Mouse (Mus musculus): ENCODE measurements at regions not wholly inside any gene's neighbourhood (a gene's known extent, or its start where the extent isn't known, plus 50 kb on each side); places are given as distances from the start of the nearest gene placed in this dataset.
"Not testable (repeated sequence)": the region's sequence is repeated elsewhere in the genome, so short reads cannot be mapped to it uniquely, and the experiment has no call there.

DNA sequence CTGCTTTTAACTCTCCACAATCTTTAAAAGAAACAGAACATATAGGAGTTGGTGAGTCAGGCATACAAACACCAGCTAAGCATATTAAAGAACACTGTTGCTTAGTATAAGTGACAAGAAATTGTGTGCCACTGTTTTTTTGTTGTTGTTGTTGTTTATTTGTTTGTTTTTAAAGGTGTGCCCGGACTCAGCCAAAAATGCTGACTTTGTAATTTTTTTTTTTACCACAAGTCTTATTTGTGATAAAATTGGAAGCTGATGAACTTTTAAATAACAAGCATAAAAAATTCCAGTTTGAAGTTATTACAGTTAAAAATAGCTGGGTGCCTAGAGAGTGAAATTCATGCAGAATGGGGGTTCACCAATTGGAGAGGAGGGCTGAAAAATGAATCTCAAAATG is 363.0 kb upstream of the Zic4 start:
- intact Hi-C loops (cut with DNase I) = no loop called here
- no peak for DNase-seq

DNA sequence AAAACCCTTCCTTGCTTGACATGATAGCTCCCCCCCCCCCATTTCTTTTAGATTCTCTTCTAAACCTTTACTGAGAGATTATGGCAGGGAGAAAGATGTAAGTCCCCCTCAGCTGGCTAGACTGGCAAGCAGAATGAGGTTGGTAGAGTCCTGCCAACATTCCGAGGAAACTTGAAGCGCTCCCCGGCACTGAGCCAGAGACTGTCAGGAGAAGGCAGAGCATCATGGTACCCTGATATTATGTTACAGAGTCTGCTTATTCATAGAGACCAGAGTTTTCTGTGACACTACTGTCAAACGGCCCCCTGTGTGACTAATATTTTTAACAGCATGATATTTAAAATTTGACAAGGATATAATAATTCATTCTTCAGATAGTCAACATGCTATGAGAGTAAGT is 358.0 kb upstream of the Zic4 start:
- intact Hi-C loops (cut with DNase I) = no loop called here
- no peak for DNase-seq

- DNase-seq = no peak
- intact Hi-C loops (cut with DNase I) = no loop called here
Observed at GRCm38 (mm10) chr9:91040546-91040945, 321.7 kb upstream of the Zic4 start.

DNA sequence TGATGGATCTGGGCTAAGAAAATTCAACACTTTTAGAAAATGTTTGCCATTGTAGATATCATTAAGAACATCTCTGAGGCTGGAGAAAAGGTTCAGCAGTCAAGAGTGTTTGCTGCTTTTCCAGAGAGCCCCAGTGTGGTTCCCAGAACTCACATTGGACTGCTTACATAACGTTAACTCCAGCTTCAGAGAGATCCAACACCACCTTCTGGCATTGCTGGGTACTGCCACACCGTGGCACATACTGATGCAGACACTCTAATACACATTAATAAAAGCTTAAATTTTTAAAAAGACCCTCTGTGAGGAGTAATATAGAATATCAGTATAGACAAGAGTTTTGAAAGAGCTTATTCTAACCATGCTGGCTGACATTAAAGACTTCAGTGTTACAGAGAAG is 313.6 kb upstream of the Zic4 start:
- DNase-seq = peak in 1 of 2 experiments; percentile 3
- intact Hi-C loops (cut with DNase I) = loop anchor here (5.0 kb wide), 1 partner anchor 351 kb away; no protein-coding TSS in a partner anchor

DNA sequence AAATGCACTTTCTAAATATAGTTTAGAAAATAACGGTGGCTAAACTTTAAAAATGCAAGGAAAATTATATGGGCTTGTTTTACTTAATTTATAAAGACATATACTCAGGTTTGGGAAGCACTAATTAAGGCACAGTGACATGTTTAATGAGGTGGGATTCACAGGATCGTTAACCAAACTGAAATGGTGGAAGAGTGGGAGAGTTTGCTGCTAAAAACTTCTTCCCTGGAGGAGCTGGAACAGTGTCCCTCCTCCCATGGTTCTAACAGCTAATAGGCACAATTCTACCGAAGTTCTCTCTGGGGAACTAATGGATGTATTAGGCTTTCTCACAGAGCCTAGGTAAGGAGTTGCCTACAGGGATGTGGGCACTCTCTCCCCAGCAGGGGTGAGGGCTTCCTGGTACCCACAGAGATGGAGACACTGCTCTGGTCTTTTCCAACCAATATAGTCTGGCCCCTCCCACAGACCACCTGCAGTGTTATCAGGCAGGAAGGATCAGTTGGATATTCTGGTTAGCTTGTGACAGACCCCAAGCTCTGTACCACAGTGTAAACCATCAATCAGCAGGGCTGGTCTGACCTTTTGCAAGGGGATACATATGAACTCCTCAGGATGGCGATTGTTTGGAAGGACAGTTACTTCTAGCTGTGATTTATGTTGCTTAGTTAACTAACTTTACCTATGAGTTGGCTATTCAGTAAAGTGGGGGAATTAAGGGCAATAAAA is 309.0 kb upstream of the Zic4 start:
- DNase-seq = no peak
- intact Hi-C loops (cut with DNase I) = no loop called here

- intact Hi-C loops (cut with DNase I) = no loop called here
- peak; percentile 5 to 7 for DNase-seq
Observed at GRCm38 (mm10) chr9:91059460-91059859, 302.8 kb upstream of the Zic4 start.

DNA sequence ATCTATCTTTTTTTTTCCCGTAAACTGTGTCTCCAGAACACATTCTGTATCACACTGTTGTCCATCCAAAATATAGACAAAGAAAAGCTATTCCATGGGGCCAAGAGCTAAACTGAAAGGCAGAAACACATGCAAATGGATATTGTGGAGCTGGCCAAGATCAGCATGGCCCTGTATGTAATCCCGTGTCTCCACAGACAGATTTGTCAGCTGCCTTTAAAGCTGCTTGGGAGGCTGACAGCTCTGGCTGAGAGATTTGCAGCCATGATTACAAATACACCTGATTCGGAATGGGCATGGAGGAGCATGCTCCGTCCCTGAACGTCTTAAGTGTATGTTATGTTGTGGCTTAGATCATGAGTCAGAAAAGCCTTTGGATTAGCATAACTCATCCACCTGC is 292.7 kb upstream of the Zic4 start:
- intact Hi-C loops (cut with DNase I) = no loop called here

GRCm38 (mm10) chr9:91073366-91074174 is 288.6 kb upstream of the Zic4 start:
- intact Hi-C loops (cut with DNase I) = no loop called here

More for the DNA sequence above, 292.7 kb upstream of the Zic4 start:
- no peak for DNase-seq

GRCm38 (mm10) chr9:91074175-91074480 is 288.1 kb upstream of the Zic4 start:
- intact Hi-C loops (cut with DNase I) = no loop called here

More at GRCm38 (mm10) chr9:91073366-91074174, 288.6 kb upstream of the Zic4 start:
- DNase-seq = no peak

GRCm38 (mm10) chr9:91077490-91077889 is 284.7 kb upstream of the Zic4 start:
- DNase-seq = no peak
- intact Hi-C loops (cut with DNase I) = no loop called here

More at GRCm38 (mm10) chr9:91074175-91074480, 288.1 kb upstream of the Zic4 start:
- no peak for DNase-seq

DNA sequence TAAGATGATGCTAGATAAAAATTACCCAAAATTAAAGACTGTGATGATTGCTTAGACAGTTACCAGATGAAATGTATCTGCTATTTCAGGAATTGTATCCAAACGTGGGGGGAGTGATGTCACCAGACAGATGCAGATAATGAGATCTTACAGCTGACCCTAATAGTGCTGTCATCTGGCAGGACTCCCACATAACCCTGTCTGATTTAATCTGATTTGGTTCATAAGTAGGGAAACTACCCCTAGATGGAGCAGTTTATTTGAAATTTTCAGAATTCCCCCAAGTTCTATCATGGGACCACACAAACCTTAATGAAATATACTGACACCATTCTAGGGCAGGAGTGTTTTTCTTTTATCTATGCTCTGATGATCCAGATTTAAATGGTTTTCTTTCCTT is 278.4 kb upstream of the Zic4 start:
- intact Hi-C loops (cut with DNase I) = no loop called here
- no peak for DNase-seq

DNA sequence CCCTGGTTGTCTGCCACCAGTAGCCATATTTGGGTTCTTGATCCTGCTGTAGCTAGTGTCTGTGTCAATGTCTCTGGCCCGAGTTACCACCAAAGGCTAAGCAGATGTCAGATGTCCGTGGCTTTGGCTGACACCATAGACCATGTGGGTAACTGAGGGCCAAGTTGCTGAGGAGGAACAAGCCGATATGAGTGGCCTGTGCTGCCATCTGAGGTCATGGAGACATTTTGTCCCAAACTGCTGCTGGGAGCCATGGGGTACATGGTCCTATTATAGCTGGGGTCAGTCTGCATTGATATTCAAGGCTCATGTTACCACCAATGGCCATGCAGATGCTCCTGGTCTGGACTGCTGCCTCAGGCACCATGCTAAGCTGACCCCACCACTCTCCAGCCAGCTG is 276.3 kb upstream of the Zic4 start:
- intact Hi-C loops (cut with DNase I) = no loop called here
- DNase-seq = no peak

- intact Hi-C loops (cut with DNase I) = no loop called here
Observed at GRCm38 (mm10) chr9:91089348-91089747, 272.9 kb upstream of the Zic4 start.

DNA sequence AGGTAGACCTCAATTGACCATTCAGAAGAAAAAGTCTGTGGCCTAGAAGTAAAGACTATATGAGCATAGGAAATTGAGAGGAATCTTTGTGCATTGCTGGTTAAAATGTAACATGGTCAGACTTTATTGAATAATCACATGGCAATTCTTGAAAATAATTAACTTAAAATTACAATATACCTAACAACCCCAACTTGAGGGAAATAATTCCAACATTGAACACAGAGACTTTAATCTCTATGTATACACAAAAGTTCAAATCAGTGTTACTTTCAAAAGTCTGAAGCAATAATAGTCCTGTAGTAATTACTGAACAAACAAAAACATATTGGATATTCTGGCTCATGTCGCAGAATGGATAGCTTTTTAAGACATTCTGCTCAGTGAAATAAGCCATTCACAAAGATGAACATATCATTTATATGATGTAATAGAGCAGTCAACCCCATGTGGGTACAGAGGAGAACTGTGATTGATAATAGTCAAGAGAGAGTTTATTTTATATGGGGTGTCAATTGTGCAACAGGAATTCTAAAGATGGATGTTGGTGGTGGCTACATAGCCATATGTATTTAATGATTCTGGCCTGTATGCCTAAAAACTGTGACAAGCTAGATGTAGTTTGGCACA is 270.7 kb upstream of the Zic4 start:
- intact Hi-C loops (cut with DNase I) = no loop called here
- no peak for DNase-seq

More at GRCm38 (mm10) chr9:91089348-91089747, 272.9 kb upstream of the Zic4 start:
- no peak for DNase-seq

DNA sequence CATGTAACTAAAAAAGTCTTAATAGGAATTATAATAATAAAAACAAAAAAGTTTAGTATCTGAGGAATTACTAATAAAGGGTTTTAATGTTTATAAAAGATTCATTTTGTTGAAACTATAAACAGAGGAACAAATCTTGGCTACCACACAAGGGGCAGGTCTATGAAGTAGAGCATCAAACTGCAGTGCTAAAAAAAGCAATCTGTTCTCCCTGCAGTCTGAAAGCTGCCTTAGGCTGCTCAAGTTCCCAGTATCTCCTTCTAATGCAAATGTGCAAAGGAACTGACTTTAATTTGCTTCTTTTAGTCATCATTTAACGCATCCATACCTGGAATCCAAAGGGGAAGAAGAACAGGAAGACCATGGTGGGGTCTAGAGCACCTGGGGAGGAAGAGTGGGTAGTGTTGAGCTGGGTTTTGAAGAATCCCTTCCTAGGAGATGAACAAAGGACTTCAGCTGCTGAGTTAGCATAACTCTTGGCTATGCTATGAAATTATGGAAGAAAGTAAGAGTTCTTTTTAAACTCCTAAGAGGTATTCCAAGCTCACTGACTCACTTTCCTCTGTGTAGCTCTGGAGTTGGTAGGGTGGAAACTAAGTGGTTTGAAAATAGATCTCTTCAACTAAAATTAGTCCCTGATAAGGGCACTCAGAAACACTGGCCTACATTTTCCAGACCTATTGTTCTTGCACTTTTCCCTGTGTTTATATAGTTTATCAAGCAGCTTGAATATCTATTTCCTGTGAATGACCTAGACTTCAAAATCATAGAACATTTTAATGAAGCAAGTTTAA is 260.4 kb upstream of the Zic4 start:
- intact Hi-C loops (cut with DNase I) = no loop called here
- DNase-seq = peak; percentile 16 to 18

DNA sequence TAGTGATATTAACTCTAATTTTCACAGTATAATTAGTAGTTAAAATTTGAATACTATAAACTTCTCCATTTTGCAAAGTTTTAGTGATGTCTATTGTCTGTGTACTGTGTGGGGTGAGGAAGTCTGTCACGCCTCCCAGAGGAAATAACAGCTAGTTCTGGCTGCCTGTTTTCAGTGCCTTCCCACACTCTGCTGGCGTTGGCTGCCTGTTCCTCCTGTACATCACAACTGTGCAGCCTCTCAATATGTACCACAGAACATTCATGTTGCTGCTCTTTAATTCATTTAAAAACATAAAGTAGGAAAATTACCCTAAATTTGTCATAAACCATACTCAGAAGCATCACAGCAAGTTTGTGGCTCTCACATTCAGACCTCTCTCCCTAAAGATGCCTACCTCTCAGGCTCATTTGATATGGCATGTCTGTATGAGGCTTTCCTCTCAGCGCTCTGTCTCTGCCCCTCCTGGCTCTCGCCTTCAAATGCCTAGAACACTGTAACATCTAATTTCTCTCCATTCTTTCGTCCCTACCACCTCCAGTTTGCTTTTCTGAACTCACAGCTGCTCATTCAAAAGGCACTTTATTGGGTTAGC is 239.7 kb upstream of the Zic4 start:
- intact Hi-C loops (cut with DNase I) = no loop called here
- no peak for DNase-seq

- intact Hi-C loops (cut with DNase I) = no loop called here
- no peak for DNase-seq
Observed at GRCm38 (mm10) chr9:91123208-91123607, 239.0 kb upstream of the Zic4 start.

- intact Hi-C loops (cut with DNase I) = no loop called here
- no peak for DNase-seq
Observed at GRCm38 (mm10) chr9:91126630-91127245, 235.5 kb upstream of the Zic4 start.

DNA sequence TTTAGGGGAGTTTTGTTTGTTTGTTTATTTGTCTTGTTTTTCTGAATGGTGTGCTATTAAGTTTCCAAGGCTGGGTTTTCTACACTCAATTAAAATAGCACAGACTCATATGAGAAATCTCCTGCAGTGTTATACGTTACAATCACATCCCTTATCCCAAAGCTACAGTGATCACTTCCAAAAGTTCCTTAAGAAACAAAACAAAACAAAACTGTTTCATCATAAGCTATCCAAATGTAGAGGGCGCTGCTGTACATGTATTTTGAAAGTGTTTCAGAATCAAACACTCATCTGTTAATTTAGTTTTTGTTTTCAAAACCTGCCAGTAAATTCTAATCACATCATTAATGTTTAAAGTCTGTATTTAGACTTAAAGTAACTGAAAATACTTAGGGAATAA is 233.7 kb upstream of the Zic4 start:
- intact Hi-C loops (cut with DNase I); DNase-seq: not testable (repeated sequence)

- intact Hi-C loops (cut with DNase I) = no loop called here
- no peak for DNase-seq
Observed at GRCm38 (mm10) chr9:91130111-91130720, 232.0 kb upstream of the Zic4 start.
